Mouse (Mus musculus): ENCODE results near the gene Glod4.

- no peak for TF ChIP-seq CTCF (IDR thresholded peaks at IDR 0.05; ENCODE audit: extremely low read depth, insufficient read length, insufficient replicate concordance, low read depth, low read length)
- no peak for TF ChIP-seq POLR2A (IDR thresholded peaks at IDR 0.05; ENCODE audit: low read depth, low read length)
Observed at GRCm38 (mm10) chr11:76183745-76184144, 59.8 kb downstream of the Glod4 start.

All from small intestine, adult 2 months (tissue).